Mouse (Mus musculus): ENCODE results near the gene Ccdc85c. TPM values are rescaled to one million over a fixed set of nuclear protein-coding genes. Genes with fewer than 3 reads are reported as not detected.
A peak's percentile ranks its signal among the peaks of the same experiment; 100 is the strongest.

Gene Ccdc85c
- polyA plus RNA-seq, 1 experiment from 2014 or later, result 2.3 TPM

GRCm38 (mm10) chr12:108310456-108311027, 35.3 kb upstream of the Ccdc85c start:
- no peak for ATAC-seq (ENCODE audit: low read depth)
- no peak overlapping the region for H3K9ac ChIP-seq
- no peak overlapping the region for H3K4me3 ChIP-seq (replicated peaks)
- 51% methylated on average over 7 of the region's 7 CpGs for WGBS (ENCODE audit: insufficient replicate concordance)
- H3K27ac ChIP-seq, result no peak overlapping the region
- H3K4me2 ChIP-seq, result no peak overlapping the region
- no peaks in the 10 kb centered on the region for H3K9me3 ChIP-seq (replicated peaks)
- peaks cover 4% of the 10 kb centered on the region for H3K4me1 ChIP-seq (replicated peaks)
- peaks cover 41% of the 10 kb centered on the region for H3K27me3 ChIP-seq
- DNase-seq, result no peak
- no peaks in the 10 kb centered on the region for H3K36me3 ChIP-seq

DNA sequence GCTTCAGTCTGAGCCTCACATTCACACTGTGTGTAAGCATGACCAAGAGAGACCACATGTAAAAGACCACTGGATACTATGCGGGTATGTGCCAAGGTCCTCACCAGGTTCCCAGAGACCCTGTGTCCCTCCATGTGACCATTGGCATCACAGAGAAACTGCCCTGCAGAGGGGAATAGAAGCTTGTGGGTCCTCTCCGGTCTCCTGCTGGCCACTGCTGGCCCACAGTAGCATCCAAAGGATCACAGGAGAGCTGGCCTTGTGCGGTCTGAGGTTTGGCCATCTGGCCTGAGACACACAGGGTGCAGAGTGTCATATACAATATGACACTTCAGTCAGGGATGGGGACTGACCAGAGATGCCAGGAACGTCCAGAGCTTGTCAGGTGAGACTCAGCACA, 34.8 kb upstream of the Ccdc85c start:
- Histone ChIP-seq H3K36me3 (no peaks in the 10 kb centered on the region), H3K9me3 (replicated peaks) (no peaks in the 10 kb centered on the region), H3K4me3 (replicated peaks) (no peak overlapping the region), H3K27ac (no peak overlapping the region), H3K9ac (no peak overlapping the region), H3K4me2 (no peak overlapping the region), H3K4me1 (replicated peaks) (peaks cover 4% of the 10 kb centered on the region), H3K27me3 (peaks cover 46% of the 10 kb centered on the region)
- DNase-seq (no peak), ATAC-seq (ENCODE audit: low read depth) (no peak)
- 61% methylated on average over 4 of the region's 4 CpGs for whole genome bisulfite sequencing (ENCODE audit: insufficient replicate concordance)

DNA sequence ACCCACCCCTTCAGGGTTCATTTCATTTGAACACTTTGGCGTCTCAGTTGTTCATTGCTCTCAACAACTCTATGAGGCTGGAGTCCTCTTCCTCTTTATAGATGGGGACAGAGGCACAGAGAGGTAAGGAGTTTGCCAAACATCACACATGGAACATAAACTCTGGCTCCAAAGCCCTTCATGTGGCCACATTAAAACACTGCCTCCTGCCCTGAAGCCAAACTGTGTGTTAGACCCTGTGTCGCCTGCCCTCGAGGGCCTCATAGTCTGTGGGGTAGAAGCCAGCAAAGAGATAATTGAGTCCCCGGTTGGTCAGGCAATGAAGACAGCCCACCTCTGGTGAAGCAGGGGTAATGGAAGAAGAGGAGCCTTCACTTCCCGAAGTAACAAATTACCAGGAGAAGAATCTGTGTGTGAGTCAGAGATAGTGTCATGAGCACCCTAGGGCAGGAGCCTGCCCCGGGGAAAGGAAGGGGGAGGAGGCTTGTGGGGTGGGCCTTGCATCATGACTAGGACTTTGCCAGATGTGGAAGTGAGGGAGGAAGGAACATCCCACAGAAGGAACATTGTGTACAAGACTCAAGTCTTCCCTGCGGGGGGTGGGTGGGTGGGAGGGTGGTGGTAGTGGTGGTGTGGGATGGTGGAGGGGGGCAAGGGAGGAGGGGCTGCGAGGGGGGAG, 34.0 kb upstream of the Ccdc85c start:
- peaks cover 4% of the 10 kb centered on the region for H3K4me1 ChIP-seq (replicated peaks)
- H3K36me3 ChIP-seq, result no peaks in the 10 kb centered on the region
- peaks cover 51% of the 10 kb centered on the region for H3K27me3 ChIP-seq
- WGBS (ENCODE audit: insufficient replicate concordance), result 19% methylated on average over 8 of the region's 8 CpGs
- ATAC-seq (ENCODE audit: low read depth) (no peak), DNase-seq (no peak)
- H3K27ac ChIP-seq, result no peak overlapping the region
- no peaks in the 10 kb centered on the region for H3K9me3 ChIP-seq (replicated peaks)
- no peak overlapping the region for H3K4me2 ChIP-seq
- H3K4me3 ChIP-seq (replicated peaks), result no peak overlapping the region
- no peak overlapping the region for H3K9ac ChIP-seq

DNA sequence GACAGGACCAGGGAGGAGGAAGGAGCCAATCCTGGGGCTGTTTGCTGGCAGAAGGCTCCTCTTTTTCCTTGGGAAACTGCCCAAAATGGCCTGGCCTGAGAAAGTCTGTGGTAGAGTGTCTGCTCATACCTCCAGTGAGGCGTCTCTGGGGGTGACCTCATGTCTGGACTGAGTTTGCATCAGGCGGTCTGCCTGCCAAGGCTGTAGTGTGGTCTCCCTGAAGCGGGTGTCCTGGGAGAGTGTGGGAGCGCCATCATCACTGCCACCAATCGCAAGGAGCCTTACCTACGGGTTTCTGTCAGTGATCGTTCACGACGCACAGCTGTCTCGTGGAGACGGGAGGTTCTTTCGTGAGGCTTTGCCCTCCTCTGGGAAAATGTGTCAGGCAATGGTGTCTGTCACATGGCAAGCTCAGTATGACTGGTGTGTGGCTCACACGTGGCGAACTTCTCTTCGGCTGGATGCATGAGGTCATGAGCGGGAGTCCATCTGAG, 33.2 kb upstream of the Ccdc85c start:
- H3K9ac ChIP-seq, result no peak overlapping the region
- ATAC-seq (ENCODE audit: low read depth) (no peak), DNase-seq (no peak)
- 74% methylated on average over 16 of the region's 16 CpGs for WGBS (ENCODE audit: insufficient replicate concordance)
- no peak overlapping the region for H3K4me3 ChIP-seq (replicated peaks)
- H3K27ac ChIP-seq, result no peak overlapping the region
- no peaks in the 10 kb centered on the region for H3K36me3 ChIP-seq
- no peak overlapping the region for H3K4me2 ChIP-seq
- no peaks in the 10 kb centered on the region for H3K9me3 ChIP-seq (replicated peaks)
- H3K4me1 ChIP-seq (replicated peaks), result peaks cover 4% of the 10 kb centered on the region
- peaks cover 57% of the 10 kb centered on the region for H3K27me3 ChIP-seq

DNA sequence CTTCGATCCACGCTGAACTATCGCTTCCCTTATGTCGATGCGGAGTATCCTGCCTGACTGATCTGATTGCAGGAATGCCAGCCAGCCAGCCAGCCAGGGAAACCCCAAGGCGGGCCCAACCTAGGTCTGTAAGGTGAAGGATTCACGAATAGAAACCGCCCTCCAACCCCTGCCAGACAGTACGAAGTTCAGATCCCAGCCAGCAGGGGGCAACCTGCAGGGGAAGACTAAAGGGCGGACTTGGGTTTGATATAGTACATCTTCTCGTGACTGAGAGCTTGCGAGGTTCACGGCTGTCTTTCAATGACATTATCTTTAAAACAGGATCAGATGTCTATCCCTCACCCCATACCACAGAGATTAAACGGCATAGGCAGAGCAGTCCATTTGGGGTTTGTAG, 32.3 kb upstream of the Ccdc85c start:
- WGBS (ENCODE audit: insufficient replicate concordance), result 17% methylated on average over 14 of the region's 14 CpGs
- no peak overlapping the region for H3K4me3 ChIP-seq (replicated peaks)
- H3K36me3 ChIP-seq, result no peaks in the 10 kb centered on the region
- H3K9me3 ChIP-seq (replicated peaks), result no peaks in the 10 kb centered on the region
- peaks cover 60% of the 10 kb centered on the region for H3K27me3 ChIP-seq
- no peak for DNase-seq
- no peak overlapping the region for H3K4me2 ChIP-seq
- H3K9ac ChIP-seq, result no peak overlapping the region
- no peak for ATAC-seq (ENCODE audit: low read depth)
- no peak overlapping the region for H3K27ac ChIP-seq
- H3K4me1 ChIP-seq (replicated peaks), result no peaks in the 10 kb centered on the region; the same call in 1 of the 2 replicates

- H3K27ac ChIP-seq, result no peak within 1 kb of the TSS
- peak within 1 kb of the TSS; percentile 49 for H3K4me3 ChIP-seq (replicated peaks)
- H3K9ac ChIP-seq, result peak within 1 kb of the TSS; percentile 53; the same call in 1 of the 2 replicates
- peaks cover 60% of the 10 kb centered on the region for H3K27me3 ChIP-seq
- peak within 1 kb of the TSS; percentile 66 for H3K4me2 ChIP-seq
- no peak for ATAC-seq (ENCODE audit: low read depth)
- H3K36me3 ChIP-seq, result no peaks in the 10 kb centered on the region
- H3K9me3 ChIP-seq (replicated peaks), result no peaks in the 10 kb centered on the region
- no peak for DNase-seq
- H3K4me1 ChIP-seq (replicated peaks), result no peaks in the 10 kb centered on the region; the same call in 1 of the 2 replicates
- 3% methylated on average over 66 of the region's 67 CpGs for WGBS (ENCODE audit: insufficient replicate concordance)
Measured at GRCm38 (mm10) chr12:108305812-108306794, 30.9 kb upstream of the Ccdc85c start, which contains the start of gene Hhipl1. TSS of gene Hhipl1 (plus strand) at chr12:108306270.

GRCm38 (mm10) chr12:108305172-108305571, 29.9 kb upstream of the Ccdc85c start:
- WGBS (ENCODE audit: insufficient replicate concordance), result 55% methylated on average over 8 of the region's 8 CpGs
- H3K27ac ChIP-seq, result no peak overlapping the region
- no peaks in the 10 kb centered on the region for H3K9me3 ChIP-seq (replicated peaks)
- no peaks in the 10 kb centered on the region for H3K36me3 ChIP-seq
- no peaks in the 10 kb centered on the region; the same call in 1 of the 2 replicates for H3K4me1 ChIP-seq (replicated peaks)
- DNase-seq (no peak), ATAC-seq (ENCODE audit: low read depth) (no peak)
- H3K27me3 ChIP-seq, result peaks cover 60% of the 10 kb centered on the region
- H3K9ac ChIP-seq, result no peak overlapping the region
- no peak overlapping the region for H3K4me2 ChIP-seq
- H3K4me3 ChIP-seq (replicated peaks), result no peak overlapping the region

DNA sequence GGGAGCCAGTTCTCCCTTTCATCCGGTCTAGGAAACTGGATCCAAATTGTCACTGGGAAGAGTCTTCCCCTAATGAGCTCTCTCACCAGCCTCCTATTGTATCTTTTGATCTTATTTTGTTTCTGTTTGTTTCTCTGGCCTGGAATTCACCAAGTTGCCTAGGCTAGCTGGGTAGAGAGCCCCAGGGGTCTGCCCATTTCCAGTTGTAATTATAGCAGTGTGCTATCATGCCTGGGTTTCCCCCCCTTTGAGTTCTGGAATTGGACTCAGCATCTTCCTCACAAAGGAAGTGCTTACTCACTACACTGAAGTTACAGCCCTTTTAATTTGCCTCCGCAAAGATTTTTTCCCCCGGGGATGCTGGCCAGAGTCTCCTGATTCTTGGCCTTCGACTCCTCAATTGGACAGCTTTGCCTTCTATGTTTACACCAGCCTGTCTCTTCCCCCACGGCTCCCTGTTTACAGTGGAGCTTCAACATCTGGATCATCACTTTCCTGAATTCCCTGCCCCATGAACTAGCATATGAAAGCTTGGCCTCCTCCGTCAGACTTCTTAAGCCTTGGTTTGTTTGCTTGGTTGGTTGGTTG, 28.6 kb upstream of the Ccdc85c start:
- H3K27ac ChIP-seq, result no peak overlapping the region
- no peak for ATAC-seq (ENCODE audit: low read depth)
- WGBS (ENCODE audit: insufficient replicate concordance), result 50% methylated on average over 6 of the region's 6 CpGs

DNA sequence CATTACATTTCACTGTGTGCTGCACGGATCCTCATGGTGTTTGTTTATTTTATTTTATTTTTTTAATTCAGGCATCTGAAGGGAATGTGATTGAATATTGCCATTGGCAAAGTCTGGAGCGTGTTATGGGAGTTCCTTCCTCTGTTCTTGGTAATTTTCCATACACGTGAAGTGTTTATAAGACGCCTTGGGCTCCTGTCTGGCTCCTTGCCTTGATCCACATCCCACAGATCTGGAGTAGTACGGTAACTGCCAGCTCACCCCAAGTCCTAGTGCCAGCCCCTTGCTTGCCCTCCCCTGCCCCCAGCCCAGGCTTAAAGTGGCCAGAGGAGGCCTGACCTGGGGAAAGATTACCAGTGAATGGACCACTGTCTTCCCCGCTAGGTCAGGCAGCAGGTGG, 25.8 kb upstream of the Ccdc85c start:
- Histone ChIP-seq H3K4me3 (replicated peaks) (no peak overlapping the region), H3K4me1 (replicated peaks) (no peaks in the 10 kb centered on the region), H3K27ac (no peak overlapping the region), H3K9ac (no peak overlapping the region), H3K4me2 (no peak overlapping the region), H3K36me3 (no peaks in the 10 kb centered on the region), H3K27me3 (peaks cover 27% of the 10 kb centered on the region), H3K9me3 (replicated peaks) (no peaks in the 10 kb centered on the region)
- ATAC-seq (ENCODE audit: low read depth) (no peak), DNase-seq (no peak)
- 64% methylated on average over 6 of the region's 6 CpGs for WGBS (ENCODE audit: insufficient replicate concordance)

More for the DNA sequence above, 28.6 kb upstream of the Ccdc85c start:
- no peak for DNase-seq
- no peak overlapping the region for H3K4me2 ChIP-seq
- H3K9me3 ChIP-seq (replicated peaks), result no peaks in the 10 kb centered on the region
- no peak overlapping the region for H3K9ac ChIP-seq
- H3K36me3 ChIP-seq, result no peaks in the 10 kb centered on the region
- H3K4me1 ChIP-seq (replicated peaks), result no peaks in the 10 kb centered on the region; the same call in 1 of the 2 replicates
- no peak overlapping the region for H3K4me3 ChIP-seq (replicated peaks)
- peaks cover 55% of the 10 kb centered on the region for H3K27me3 ChIP-seq

GRCm38 (mm10) chr12:108297033-108297432, 21.8 kb upstream of the Ccdc85c start:
- ATAC-seq (ENCODE audit: low read depth) (no peak), DNase-seq (no peak)
- H3K36me3 ChIP-seq, result no peaks in the 10 kb centered on the region
- no peak overlapping the region for H3K27ac ChIP-seq
- H3K27me3 ChIP-seq, result peaks cover 11% of the 10 kb centered on the region; the same call in 1 of the 2 replicates
- H3K4me1 ChIP-seq (replicated peaks), result peaks cover 5% of the 10 kb centered on the region; the same call in 1 of the 2 replicates
- H3K4me2 ChIP-seq, result no peak overlapping the region
- no peak overlapping the region for H3K9ac ChIP-seq
- no peak overlapping the region for H3K4me3 ChIP-seq (replicated peaks)
- whole genome bisulfite sequencing (ENCODE audit: insufficient replicate concordance), result 54% methylated on average over 6 of the region's 6 CpGs
- no peaks in the 10 kb centered on the region for H3K9me3 ChIP-seq (replicated peaks)

- Histone ChIP-seq H3K4me2 (no peak overlapping the region), H3K36me3 (no peaks in the 10 kb centered on the region), H3K9ac (no peak overlapping the region), H3K4me3 (replicated peaks) (no peak overlapping the region), H3K4me1 (replicated peaks) (peaks cover 5% of the 10 kb centered on the region; the same call in 1 of the 2 replicates), H3K27ac (no peak overlapping the region), H3K27me3 (peaks cover 14% of the 10 kb centered on the region), H3K9me3 (replicated peaks) (no peaks in the 10 kb centered on the region)
- no peak for DNase-seq
- WGBS (ENCODE audit: insufficient replicate concordance), result 74% methylated on average over 3 of the region's 3 CpGs
- no peak for ATAC-seq (ENCODE audit: low read depth)
Measured at GRCm38 (mm10) chr12:108294620-108295019, 19.4 kb upstream of the Ccdc85c start.
